Mouse (Mus musculus) lung, postnatal 10 days (tissue): ENCODE data around the gene H2afj.

Experiments
- DNase-seq: peaks from one replicate; pipeline ENCODE4 v3.0.0; 2021

H2afj gene

GRCm38 (mm10) chr6:136806819-136807218, 1.2 kb upstream of the H2afj start:
- DNase-seq = peak; percentile 57

- no peak for DNase-seq
These were observed 540 bp upstream of the H2afj start for GRCm38 (mm10) chr6:136807395-136808013.

DNA sequence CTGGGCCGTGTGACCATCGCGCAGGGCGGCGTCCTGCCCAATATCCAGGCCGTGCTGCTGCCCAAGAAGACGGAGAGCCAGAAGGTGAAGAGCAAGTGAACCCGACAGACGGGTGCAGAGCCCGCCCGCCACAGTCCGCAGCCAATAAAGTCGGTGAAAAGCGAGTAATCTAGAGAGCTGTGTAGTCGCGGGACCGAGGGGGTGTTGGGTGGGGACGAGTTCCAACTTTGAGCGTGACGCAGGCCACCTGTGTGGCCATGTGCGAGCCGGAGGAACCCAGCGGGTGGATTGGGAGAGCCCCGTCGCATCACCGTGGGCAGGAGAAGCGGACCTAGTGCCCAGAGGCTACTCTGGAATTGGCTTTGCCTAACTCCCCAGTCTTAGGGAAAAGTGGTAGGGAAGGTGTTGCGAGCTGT, 595 bp downstream of the H2afj start:
- peak; percentile 54 for DNase-seq

DNA sequence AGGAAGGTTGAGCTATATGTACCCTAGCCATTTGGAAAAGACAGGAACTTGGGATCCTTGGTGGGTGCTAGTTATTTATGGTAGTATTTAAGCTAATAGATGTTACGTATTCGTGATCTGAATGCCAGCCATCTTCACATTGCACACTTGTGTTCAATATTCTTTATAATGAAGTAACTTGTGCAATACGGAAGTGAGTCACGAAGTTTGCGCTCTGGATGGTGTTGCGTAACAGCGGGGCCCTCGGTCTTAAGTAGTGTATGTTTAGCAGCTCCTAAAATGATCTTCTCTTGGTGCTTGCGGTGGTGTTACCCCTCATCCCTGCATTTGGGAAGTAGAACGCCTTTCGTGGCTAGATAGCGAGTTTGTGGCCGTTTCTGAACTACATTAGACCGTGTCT, 1.0 kb downstream of the H2afj start:
- peak; percentile 69 for DNase-seq

DNA sequence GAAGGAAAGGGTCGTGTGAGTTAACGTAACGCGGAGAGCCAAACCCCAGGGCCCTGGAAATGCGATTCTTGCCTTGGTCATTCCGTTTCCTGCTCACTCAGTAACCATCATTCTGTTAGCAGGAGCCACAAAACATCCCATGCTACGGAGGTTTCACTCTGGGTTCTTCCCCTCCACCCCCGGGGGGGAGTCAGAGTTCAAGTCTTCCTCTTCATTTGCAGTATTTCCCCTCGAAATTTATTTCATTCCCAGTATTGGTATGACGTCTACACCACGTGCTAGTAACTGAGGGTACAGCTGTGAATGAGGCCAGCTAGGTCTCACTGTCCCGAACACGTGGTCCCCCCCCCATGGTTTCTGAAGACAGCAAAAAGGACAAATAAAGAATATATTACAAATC, 1.6 kb downstream of the H2afj start:
- no peak for DNase-seq

- DNase-seq = no peak
These were observed 3.2 kb downstream of the H2afj start for GRCm38 (mm10) chr6:136811196-136811595.

DNA sequence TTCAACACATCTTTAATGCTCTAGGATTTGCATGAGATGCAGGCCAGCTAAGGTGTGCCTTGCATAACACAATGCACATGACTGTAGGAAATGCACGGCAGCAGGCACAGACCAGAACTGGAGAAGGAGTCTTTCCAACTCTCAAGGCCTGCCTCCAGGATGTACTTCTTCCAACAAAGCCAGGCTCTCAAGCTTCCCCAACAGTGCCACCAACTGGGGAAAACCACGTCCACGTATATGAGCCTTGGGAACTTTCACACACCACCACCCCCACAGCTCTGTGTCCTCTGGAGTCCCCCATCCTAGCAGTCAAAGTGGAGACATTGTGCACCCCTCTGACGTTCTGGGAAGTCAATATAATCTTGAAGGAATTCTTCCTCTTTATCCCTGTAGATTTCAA, 5.1 kb downstream of the H2afj start:
- DNase-seq = peak; percentile 68

GRCm38 (mm10) chr6:136815381-136815780, 7.3 kb downstream of the H2afj start:
- DNase-seq = no peak

DNA sequence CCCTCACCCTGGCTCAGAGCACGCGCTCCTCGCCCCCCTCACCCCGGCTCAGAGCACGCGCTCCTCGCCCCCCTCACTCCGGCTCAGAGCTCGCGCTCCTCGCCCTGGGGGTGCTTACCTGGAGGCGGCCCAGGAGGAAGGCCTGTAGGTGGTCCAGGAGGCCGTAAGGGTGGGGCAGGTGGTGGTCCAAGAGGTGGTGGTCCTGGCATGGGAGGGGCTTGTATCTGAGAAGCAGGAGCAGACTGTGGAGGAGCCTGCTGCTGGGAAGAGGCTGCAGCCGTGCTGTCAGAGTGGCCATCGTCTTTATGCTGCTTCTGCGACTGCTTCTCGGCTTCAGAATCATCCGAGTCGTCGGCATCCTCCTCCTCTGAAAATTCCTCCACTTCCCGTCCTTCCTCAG, 8.8 kb downstream of the H2afj start:
- no peak for DNase-seq

- no peak for DNase-seq
These were observed 9.5 kb downstream of the H2afj start for GRCm38 (mm10) chr6:136817549-136817948.

DNA sequence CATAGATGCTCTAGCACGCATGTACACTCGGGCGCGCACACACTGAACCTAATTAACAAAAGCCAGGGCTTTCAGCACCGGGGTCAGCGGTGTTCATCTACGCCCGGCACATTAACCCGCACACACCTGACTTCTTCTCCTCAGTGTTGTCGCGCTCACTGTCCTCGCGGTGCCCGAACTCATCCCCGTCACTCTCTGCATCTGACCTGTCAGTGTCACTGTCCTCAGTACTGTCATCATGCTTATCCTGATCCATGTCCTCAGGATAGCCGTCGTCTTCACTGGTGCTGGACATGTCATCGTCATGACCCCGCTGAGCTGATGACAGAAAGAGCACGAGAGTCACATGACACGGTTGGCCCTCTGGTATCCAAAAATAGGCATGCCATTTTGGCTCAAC, 12.3 kb downstream of the H2afj start:
- DNase-seq = no peak

DNA sequence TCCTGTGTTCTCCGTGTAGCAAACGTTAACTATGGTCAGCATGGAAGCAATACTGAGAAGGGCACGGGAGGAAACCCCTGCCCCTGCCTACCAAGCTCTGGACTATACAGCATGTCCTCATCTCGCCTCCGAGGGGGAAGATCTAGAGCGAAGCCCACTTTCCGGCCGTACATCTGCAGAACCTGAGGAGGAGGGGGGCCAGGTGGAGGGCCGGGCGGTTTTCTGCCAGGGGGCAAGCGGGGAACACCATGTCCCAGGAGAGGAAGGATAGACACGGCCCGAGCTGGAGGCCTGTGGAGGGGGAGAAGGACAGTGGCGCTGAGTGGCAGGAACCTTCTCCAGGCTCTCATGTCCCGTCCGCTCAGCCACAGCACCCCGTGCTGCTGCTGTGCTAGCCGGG, 13.0 kb downstream of the H2afj start:
- DNase-seq = no peak

- DNase-seq = no peak
These were observed 16.9 kb downstream of the H2afj start for GRCm38 (mm10) chr6:136824987-136825386.

DNA sequence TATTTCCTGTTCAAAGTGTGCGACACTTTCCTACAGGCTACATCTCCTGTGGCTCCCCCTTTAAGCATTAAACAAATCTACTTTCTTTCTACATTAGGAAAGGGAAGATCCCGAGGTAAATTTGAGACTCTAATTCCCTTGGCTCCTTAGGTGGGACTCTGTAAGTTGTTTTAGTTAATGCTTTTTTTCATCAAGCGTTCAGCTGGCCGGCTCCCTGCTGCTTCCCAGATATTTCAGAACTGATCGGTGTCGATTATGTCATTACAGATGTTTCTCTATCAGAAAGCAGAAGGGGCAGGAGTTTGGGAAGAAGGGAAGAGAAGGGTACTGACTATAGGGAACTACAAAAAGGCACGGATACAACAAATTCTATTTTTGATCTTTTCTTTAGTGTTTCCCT, 19.1 kb downstream of the H2afj start:
- DNase-seq = no peak

GRCm38 (mm10) chr6:136827516-136827880, 19.5 kb downstream of the H2afj start, which contains the start of gene BC049715:
BC049715 (plus strand) TSS chr6:136827626.
- DNase-seq = no peak

DNA sequence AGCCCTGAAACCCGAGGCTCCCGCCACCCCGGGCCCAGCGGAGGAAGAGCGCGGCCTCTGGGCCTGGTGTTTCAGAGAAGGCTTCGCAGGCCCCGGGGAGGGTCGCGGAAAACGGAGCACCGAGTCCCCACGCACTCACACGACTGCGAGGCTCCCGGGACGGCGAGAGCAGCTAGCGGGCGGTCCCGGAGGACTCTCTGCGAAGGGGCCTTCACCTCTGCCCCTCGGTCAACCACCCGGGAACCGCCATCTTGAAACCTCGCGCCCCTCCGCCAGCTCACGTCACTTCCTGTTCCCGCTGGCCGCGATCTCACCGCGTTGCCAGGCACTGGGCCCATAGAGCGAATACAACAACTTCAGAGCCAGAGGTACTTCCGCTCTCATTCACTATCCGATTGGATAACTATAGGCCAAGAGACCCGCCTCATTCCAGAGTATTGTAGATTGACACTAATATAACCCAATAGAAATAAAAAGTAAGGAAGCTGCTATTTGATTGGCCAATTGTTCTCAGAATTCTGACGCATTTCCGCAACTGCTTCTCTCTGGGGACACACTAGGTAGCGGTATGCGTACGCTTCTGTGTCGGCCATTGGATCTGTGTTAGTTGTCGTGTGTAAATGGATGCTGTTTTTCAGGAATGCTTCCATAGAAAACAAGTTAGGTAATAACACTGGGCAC, 20.0 kb downstream of the H2afj start, which contains the start of gene Wbp11:
Wbp11 (minus strand) TSS at position 353 of the 681 bp plus-strand sequence.
- DNase-seq = peak; percentile 97

- no peak for DNase-seq
These were observed 20.6 kb downstream of the H2afj start for GRCm38 (mm10) chr6:136828681-136829080.

- DNase-seq = no peak
These were observed 23.7 kb downstream of the H2afj start for GRCm38 (mm10) chr6:136831712-136832111.

GRCm38 (mm10) chr6:136835352-136835751, 27.3 kb downstream of the H2afj start, which contains the start of gene Smco3:
Smco3 (minus strand) TSS chr6:136835452.
- DNase-seq = no peak

GRCm38 (mm10) chr6:136837323-136837722, 29.3 kb downstream of the H2afj start:
- DNase-seq = no peak

- DNase-seq = no peak
These were observed 36.9 kb downstream of the H2afj start for GRCm38 (mm10) chr6:136844903-136845302.

- DNase-seq = no peak
These were observed 37.8 kb downstream of the H2afj start for GRCm38 (mm10) chr6:136845706-136846480.

DNA sequence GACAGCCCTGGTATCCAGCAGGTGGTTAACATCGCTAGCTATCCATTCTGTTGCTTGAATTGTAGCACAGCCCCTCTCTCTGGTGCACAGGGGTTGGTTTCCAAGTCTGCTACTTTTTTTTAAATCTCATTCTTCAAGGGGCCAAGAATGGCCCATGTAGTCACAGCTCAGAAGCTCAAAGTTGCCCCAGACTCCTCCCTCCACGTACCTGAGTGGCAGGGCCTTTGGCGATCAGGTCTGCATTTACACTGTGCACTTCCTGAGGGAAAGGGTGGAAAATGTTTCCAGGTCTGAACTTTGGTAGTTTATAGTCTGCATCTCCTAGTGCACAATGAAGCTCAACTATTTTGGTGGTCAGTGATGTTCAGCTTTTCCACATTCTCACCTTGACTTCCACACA, 39.2 kb downstream of the H2afj start:
- no peak for DNase-seq

DNA sequence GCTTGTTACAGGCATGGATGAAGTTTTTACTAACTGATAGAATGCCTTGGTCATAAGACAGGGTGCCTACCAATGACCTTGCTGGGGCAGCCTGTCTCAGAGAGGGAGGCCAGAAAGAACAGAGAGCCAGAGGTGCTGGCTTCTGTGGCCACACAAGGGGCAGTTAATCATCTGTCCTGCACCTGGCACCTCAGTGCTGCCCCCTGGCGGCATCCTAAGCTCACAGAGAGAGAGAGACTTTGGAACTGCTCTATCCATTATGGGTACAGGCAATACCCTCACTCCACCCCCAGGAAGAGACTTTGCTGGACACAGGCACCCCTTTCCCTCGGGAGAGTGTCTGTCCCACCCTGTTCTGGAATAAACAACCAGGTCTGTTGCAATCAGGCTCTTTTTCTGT, 39.7 kb downstream of the H2afj start:
- DNase-seq = peak; percentile 67
